Mouse (Mus musculus) mammary gland, adult 2 months (tissue): ENCODE results near the gene Slc25a24. TPM values are rescaled to one million over a fixed set of nuclear protein-coding genes. Genes with fewer than 3 reads are reported as not detected.

Experiments
- polyA plus RNA-seq: library from polyadenylated mRNA; depleted of rRNA; stranded (reverse); fragments of >200 nt; gene quantifications from 2 replicates; pipeline ENCODE4 v1.2.3, GENCODE M21; 2012; ENCODE audit warnings: low replicate concordance; rRNA removed

The Slc25a24 gene
- 5.7 and 11.2 TPM in 2 replicates for polyA plus RNA-seq

DNA sequence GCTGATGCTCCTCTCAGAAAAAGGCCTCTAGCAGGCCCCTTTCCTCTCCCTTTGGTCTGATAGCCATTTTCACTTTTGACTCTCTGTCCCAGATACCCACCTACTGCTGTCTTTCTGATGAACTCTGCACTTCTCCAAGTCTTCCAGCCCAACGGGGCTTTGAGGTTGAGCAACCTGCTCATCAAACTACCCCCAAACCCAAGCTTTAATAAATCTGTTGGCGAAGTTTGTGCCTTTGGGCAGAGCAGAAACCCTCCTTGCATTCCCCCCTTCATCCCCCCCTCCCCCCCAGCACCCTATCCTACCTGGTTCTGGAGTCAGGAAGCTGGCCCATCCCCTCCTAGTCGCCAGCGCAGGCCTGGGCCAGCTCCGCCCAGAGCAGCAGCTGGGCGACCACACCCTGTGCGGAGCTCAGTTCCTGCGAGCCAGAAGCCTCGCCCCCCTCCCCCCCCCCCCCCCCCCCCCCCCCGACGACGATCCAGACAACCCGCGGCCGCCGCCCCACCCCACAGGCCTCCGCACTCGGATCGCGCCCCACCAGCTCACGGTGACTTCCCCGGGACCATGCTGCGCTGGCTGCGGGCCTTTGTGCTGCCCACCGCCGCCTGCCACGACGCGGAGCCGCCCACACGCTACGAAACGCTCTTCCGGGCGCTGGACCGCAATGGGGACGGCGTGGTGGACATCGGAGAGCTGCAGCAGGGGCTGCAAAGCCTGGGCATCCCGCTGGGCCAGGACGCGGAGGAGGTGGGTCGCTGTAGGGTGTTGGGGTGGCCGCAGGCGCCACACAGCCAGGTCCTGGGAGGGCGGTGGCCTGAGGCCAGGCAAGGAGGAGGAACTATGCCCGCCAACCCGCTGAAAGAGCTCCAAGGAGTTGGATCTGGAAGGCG is at the start of gene Slc25a24:
Slc25a24 (plus strand) TSS at position 509 of the 890 bp plus-strand sequence.

DNA sequence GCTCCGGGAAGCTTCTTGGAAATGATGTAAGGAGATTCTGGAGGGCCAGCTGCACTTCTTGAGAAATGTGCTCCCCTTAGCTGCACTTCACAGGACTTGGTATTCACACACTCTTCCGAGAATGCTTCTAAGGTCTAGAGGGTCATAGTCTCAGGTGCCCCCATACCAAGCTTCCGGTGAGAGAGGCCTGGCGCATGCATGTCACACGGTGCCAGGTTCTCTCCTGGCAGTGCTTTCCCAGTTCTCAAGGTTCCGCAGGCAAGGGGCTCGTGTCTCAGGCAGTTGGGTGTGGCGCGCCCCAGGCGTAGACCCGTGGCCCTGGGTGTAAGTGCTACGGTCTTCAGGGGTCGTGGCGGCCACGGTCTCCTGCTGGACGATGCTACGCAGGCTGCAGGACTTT is 42.8 kb upstream of the Slc25a24 start, which contains the start of gene Slc25a54:
Slc25a54 (plus strand) TSS at position 301 of the 400 bp plus-strand sequence.

Other genes with a start within 250 kb of the Slc25a24 start
- 0.65 and 2.3 TPM in 2 replicates for gene Fndc7, start 233.1 kb upstream of the Slc25a24 start, polyA plus RNA-seq
- 40.0 and 126 TPM in 2 replicates for gene Prpf38b, start 211.4 kb upstream of the Slc25a24 start, polyA plus RNA-seq
- 0.08 and 0.23 TPM in 2 replicates for gene Henmt1, start 183.3 kb upstream of the Slc25a24 start, polyA plus RNA-seq
- gene Gm9857, start 182.7 kb upstream of the Slc25a24 start, polyA plus RNA-seq, result not detected in 2 replicates
- gene Fam102b, start 95.5 kb upstream of the Slc25a24 start, polyA plus RNA-seq, result 7.0 and 17.5 TPM in 2 replicates
- gene Slc25a54, start 42.7 kb upstream of the Slc25a24 start, polyA plus RNA-seq, result not detected in 2 replicates
- 3.3 and 5.3 TPM in 2 replicates for gene Vav3, start 217.5 kb downstream of the Slc25a24 start, polyA plus RNA-seq